Mouse (Mus musculus): ENCODE results near the gene Atmin.

- TF ChIP-seq GATA1 (IDR thresholded peaks at IDR 0.05; ENCODE audit: borderline replicate concordance, low read length) (no peak), FLI1 (IDR thresholded peaks at IDR 0.05; ENCODE audit: low read length) (no peak)
These were observed 51.0 kb downstream of the Atmin start for GRCm38 (mm10) chr8:116994016-116994716.

All from megakaryocyte, embryonic 14.5 days (primary cell).